Mouse (Mus musculus) brain, embryonic 14.5 days (tissue): Measurements from ENCODE around the gene Tmem219. TPM values are rescaled to one million over a fixed set of nuclear protein-coding genes. Genes with fewer than 3 reads are reported as not detected.
"Not testable (repeated sequence)": the region's sequence is repeated elsewhere in the genome, so short reads cannot be mapped to it uniquely, and the experiment has no call there.

Experiments used
- DNase-seq: peaks from one replicate; pipeline ENCODE4 v3.0.0-alpha.2; 2011; ENCODE audit warnings: low read depth
- CTCF ChIP-seq: fragments of 200-500 bp; IDR thresholded peaks from 2 replicates; pipeline ENCODE4 v1.5.1; 2012; ENCODE audit warnings: inconsistent platforms, mild to moderate bottlenecking, moderate library complexity, borderline replicate concordance; ENCODE audit not compliant: insufficient read depth, insufficient read length; ENCODE audit errors: extremely low read depth
- POLR2A ChIP-seq: fragments of 200-500 bp; IDR thresholded peaks from 2 replicates; pipeline ENCODE4 v1.6.1; 2012; ENCODE audit warnings: mild to moderate bottlenecking, inconsistent platforms, borderline replicate concordance; ENCODE audit not compliant: poor library complexity, insufficient read depth, insufficient read length, severe bottlenecking; ENCODE audit errors: extremely low read depth
- polyA plus RNA-seq: library from polyadenylated mRNA; depleted of rRNA; stranded (reverse); fragments of >200 nt; gene quantifications from 2 replicates; pipeline ENCODE4 v1.2.3, GENCODE M21; 2012

Gene Tmem219
- polyA plus RNA-seq, 1 experiment: 28.3 TPM

- TF ChIP-seq POLR2A (no peak), CTCF (no peak)
- DNase-seq: no peak
These were observed 1.2 kb downstream of the Tmem219 start for GRCm38 (mm10) chr7:126921563-126921962.

GRCm38 (mm10) chr7:126919973-126920372 lies 2.7 kb downstream of the Tmem219 start:
- TF ChIP-seq CTCF (no peak), POLR2A (no peak)
- DNase-seq: no peak

GRCm38 (mm10) chr7:126918356-126918755 lies 4.4 kb downstream of the Tmem219 start:
- DNase-seq: not testable (repeated sequence)

- TF ChIP-seq POLR2A (no peak), CTCF (no peak)
- DNase-seq: no peak
These were observed 7.9 kb downstream of the Tmem219 start for GRCm38 (mm10) chr7:126914844-126915243.

- TF ChIP-seq POLR2A (no peak), CTCF (no peak)
- no peak for DNase-seq
These were observed 17.1 kb downstream of the Tmem219 start for GRCm38 (mm10) chr7:126905590-126905989.

GRCm38 (mm10) chr7:126899781-126900180 lies 22.9 kb downstream of the Tmem219 start:
- not testable (repeated sequence) for DNase-seq

DNA sequence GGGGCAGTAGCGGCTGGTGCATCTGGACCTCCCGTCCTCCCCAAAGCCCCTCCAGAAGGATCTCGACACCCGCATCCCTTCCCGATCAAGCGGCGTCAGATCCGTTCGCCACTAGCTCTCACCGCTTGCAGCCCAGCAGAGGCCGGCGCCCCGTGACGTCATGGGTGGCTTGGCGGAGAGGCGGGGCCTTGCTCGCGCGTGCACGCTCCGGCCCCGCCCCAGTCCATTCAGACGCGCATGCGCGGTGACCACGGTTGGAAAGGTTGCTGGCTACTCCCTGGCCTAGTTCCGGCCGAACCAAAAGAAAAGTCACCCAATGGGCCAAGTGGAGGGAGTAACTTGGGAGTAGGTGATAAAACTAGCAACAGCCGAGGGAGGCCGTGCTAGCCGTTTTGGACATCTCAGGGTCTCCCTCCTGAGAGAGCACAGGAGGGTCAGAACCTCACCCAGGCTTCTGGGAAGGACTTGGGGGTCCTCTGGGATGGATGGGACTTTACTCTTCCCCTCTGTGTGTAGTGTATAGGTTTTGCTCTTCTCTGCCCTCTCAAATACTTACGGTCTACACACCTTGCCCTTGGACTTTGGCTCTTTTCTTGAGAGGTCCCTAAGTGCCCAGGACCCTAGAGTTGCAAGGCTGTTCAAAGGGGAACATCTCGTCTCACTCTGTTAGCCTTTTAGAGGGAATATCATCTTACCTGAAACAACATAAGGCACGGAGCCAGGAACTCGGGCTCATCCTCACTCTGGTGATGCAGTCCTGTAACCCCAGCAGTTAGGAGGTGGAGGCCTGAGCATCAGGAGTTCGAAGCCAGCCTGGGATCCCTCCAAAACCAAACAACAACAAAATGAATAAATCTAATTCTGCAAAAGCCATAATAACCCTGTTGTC lies 24.4 kb downstream of the Tmem219 start:
- TF ChIP-seq POLR2A: peak; percentile 69; the same call in 1 of the 2 replicates
- TF ChIP-seq CTCF: no peak
- peak; percentile 97 for DNase-seq

DNA sequence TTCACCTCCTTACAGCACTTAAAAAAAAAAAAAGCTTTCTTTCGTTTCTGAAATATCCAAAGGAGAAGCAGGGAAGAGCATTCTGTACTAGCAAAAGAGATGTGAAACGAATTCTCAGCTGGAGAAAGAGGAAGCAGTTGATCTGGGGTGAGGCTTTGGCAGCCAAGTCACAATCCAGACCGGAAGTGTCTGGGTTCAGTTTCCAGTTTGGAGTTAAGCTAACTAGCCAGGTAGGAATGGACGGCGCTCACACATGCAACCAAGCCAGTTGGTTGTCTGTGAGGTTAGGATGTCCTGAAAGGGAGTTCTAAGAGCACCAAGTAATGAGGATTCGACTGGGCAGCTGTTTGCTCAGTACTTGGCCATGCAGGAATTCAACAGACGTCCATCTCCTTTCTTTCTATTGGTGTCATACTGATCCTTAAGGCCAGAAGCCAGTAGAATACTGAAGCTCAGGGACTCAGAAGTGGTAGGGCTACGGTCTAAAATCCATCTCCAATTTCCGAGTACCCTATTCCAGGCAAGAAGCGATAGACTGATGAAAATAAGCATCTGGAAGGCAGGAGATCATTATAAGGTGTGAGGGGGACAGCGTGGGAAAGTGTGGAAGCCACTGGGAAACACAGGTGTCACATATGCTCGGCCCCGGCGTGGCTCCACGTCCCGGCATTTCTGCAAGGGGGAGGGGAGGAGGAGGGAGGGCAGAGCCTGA lies 25.2 kb downstream of the Tmem219 start:
- no peak for DNase-seq
- no peak for TF ChIP-seq CTCF
- no peak for TF ChIP-seq POLR2A

DNA sequence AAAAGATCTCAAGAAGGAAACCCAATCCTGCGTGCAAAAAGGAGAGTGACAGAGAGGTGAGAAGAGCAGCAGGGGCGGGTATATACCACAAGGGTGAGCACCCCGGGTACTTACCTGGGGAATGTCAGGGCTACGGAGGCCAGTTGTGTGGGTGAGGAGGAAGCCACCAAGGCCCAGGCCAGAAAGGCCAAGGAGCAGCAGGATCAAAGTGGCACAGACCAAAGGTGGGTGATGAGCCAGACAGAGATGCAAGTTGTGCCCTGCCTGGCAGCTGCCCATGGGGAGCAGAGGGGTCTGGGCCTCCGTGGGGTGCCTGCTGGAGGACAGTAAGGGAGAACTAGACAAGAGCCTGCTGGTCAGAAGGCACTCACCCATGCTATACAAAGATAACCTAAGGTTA lies 25.8 kb downstream of the Tmem219 start:
- TF ChIP-seq POLR2A (no peak), CTCF (no peak)
- DNase-seq: no peak

DNA sequence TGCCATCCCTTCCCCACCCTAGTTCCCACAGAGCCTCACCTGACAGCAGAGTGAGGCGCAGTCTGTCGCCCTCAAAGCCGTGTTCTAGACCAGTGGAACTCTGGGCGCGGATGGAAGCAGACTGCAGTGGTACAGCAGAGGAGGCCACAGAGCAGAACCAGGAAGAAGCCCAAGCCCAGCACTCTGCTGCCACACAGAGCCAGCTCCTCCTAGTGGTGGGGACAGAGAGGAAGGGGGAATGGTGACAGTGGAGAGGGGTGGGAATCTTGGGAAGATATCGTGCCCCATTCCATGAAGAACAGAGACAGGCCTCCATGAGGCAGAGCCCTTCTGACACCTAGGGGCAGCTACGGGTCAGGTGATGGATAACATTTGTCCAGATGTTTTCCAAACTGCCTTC lies 33.9 kb downstream of the Tmem219 start:
- TF ChIP-seq POLR2A (no peak), CTCF (peak; percentile 29; the same call in 1 of the 2 replicates)
- DNase-seq: no peak

DNA sequence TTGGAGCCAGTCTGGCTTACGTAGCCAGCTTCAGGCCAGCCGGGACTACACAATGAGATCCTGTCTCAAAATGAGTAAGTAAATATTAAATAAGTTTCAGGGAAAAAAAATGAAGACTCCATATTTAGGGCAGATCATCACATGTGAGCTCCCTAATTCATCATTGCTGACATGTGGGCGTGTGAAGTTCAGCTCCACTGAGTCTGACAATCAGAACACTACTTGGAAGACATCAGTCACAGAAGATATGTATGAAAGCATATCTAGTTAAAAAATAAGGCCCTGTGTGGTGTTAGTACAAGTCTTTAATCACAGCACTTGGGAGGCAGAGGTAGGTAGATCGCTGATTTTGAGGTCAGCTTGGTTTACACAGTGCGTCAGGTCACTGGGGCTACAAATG lies 35.4 kb downstream of the Tmem219 start:
- TF ChIP-seq CTCF (no peak), POLR2A (no peak)
- DNase-seq: no peak

DNA sequence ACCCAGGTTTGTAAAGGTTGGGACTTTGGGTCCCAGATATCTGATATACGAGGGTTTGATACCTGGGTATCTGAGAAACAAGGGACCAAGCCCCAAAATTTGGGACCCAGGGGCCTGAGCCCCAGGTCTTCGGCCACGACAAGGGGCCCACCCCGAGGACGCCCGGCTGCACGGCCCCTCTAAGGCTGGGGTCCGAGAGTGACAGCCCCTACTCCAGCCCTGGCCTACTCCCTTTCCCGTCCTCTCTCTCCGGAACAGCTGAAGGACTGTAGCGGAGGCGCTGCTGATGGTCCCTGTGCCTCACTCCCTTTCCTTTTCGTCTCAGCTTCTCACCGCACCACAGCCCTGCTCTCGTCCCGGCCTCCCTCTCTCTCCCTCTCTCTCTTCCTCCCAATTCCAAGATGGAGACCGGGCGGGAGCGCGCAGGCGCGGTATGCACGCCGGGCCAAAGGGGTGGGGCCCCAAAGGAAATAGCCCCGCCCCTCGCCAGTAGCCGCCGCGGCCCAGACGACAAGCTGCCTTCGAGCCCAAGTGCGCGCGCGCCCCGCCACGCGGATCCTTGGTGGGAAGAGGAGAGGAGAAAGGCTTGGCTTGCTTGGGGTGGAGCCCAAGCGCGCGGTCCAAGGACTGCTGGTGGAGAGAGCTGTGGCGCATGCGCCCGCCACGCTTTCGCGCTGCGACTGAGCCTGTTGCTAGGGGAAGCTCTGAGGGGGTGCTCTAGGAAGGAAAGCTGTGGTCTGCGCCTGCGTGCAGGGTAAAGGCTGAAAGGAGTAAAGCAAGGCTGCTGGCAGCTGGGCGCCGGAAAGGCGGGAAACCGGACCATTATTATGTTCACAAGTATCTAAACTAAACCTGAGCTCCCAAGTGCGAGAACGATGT lies 38.2 kb downstream of the Tmem219 start, which contains the start of gene Taok2:
TSS of gene Taok2 (minus strand) at position 418 of the 879 bp plus-strand sequence.
- no peak for TF ChIP-seq CTCF
- peak; percentile 58; the same call in 1 of the 2 replicates for TF ChIP-seq POLR2A
- DNase-seq: peak; percentile 100

GRCm38 (mm10) chr7:126883731-126884181 lies 39.0 kb downstream of the Tmem219 start:
- DNase-seq: peak; percentile 20
- TF ChIP-seq CTCF (no peak), POLR2A (no peak)
